Mouse (Mus musculus) 3T3-L1 (cell line): Measurements from ENCODE around the gene Spsb3.

Experiments
- DNase-seq: peaks from one replicate; pipeline ENCODE4 v3.0.0-alpha.2; 2015; ENCODE audit warnings: low read depth, low spot score

Gene Spsb3

DNA sequence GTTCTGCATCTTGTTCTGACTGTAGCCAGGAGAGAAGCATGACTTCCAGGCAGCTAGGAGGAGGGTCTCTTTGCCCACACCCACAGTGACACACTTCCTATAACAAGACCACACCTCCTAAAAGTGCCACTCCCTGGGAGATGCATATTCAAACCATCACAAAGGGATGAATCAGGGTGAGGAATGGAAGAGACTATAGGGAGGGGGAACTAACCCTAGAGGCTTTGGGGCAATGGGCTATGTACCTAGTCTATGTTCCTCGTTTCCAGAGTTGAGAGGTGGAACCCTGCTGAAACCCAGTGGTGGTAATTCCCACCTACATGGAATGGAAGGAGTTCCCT lies 12.1 kb upstream of the Spsb3 start:
- no peak for DNase-seq

DNA sequence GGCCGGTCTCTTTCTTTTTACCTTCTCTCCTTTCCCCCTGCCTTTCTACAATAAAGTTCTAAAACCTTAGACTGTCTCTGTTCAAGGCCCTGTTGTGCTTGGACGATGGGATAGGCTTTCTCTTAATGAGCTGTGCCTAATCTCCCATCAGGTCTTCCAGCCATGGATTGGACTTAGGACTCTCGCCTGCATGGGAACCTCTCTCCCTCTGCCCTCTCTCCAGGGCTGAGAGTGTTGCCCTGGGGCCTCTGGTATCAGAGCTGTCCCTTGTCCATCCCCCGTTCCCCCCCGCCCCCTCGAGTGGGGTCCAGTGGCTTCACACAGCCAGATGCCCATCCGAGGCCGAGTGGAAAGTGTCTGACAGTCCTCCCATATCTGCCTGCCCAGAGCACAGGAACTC lies 11.5 kb upstream of the Spsb3 start:
- no peak for DNase-seq

DNA sequence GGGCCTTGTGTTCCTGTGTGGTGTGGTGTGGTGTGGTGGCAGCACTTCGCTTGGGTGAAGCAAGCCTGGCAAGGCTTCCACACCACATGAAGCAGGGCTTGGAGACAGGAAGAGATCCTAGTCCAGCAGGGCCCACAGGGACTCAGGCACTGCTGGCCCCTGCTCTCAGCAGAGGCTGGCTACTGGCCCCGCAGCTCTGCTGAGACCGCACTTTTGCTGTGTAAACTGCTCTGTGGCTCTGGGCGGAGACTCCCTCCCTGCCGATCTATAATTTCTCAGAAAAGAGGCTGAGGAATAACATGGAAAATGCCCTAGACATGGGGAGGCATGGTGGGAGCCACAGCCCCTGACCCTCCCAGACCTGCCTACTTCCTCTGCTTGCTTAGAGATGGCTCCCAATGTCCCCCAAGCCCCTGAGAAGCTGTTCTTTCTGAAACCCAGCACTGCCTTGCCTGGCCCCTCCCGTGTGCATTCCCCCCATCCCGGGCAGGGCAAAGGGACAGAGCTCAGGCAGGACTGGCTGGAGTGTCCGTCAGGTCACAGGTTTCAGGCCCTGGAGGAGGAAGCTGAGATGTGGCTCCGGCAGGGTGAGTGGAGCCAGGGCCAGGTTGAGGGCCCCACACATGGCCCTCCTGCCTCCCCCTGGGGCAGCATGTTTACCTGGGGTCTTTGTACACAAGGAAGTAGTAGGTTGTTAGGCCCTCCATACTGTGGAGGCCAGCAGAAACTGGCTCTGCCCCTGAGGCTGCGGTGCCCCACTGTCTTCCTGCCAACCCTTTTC lies 8.9 kb upstream of the Spsb3 start:
- no peak for DNase-seq

DNA sequence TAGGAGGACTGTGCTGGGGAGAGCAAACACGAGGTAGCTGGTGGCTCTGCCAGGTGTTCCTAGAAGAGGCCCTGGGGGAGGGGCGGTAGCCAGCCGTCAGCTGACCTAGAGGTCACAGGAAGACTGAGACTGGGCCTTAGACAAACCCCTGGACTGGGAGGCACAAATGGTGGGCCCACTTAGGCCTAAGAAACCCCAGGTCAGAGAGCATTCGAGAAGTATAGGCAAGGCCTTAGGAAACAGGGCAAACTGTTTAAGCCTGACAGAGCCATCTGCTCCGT lies 8.4 kb upstream of the Spsb3 start:
- DNase-seq: no peak

DNA sequence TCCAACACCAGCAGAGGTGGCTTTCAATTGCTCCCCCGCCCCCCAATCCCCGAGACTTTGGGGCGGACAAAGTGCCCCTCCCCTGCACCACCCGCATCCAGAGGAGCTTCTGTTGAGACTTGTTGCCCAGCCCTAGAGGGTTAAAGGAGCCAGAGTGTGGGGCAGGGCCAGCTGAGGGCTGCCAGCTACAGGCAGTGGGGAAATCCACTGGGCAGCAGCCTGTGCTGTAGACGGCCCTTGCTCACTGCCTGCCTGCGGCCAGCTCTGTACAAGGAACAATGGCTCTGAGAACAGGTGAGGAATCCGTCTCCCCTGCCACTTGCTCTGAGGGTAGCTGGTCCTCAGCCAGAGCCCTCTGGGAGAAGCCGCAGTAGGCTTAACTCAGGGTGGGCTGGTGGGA lies 7.9 kb upstream of the Spsb3 start:
- no peak for DNase-seq

DNA sequence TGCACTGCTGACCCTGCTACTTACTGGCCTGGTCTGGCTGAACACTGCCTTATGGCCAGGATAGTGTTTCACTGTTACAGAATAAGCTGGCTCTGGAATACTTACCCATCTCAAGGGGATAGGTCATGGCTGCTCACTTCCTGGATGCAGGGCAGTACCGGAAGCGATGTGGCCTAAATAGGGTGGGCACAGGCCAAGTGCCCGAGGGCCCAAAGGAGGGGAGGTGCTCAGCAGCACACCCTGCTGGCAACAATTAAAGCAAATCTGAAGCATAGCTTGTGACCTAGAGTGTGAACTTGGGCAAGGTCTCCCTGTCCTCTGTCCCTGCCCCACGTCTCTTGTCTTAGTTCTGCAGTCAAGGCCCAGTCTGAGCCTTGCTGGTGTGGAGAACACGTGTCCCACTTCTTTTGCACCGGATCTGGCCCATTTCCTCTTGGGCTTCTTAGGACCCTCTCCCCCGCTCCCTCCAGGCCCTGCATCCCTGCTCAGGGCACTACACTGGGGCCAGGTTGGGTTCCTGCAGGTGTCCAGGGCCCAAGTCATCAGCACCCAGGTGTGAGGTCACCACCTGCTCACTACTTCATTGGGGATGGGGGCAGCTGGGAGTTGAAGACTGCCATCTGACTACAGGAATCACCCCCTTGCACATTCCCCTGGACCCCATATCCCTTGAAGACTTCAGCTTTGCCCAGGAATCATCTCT lies 4.6 kb upstream of the Spsb3 start:
- DNase-seq: peak; percentile 77

DNA sequence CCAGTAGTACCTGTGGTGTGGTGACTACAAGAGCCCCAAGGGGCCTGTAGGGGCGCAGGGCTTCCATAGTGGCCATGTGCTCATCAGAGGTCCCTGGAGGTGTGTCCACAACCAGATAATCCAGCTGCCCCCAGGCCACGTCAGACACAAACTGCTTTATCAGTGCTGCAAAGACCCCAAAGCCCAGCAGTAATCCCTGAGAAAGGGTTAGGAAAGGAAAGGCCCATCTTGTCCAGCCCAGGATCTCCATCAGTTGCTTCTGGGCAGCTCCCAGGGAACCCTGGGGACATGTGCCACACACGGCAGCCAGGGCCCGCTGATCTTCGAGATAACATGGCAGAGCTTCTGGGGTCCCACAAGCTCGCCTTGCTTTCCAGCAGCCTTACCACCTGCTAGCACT lies 2.1 kb upstream of the Spsb3 start:
- DNase-seq: no peak

DNA sequence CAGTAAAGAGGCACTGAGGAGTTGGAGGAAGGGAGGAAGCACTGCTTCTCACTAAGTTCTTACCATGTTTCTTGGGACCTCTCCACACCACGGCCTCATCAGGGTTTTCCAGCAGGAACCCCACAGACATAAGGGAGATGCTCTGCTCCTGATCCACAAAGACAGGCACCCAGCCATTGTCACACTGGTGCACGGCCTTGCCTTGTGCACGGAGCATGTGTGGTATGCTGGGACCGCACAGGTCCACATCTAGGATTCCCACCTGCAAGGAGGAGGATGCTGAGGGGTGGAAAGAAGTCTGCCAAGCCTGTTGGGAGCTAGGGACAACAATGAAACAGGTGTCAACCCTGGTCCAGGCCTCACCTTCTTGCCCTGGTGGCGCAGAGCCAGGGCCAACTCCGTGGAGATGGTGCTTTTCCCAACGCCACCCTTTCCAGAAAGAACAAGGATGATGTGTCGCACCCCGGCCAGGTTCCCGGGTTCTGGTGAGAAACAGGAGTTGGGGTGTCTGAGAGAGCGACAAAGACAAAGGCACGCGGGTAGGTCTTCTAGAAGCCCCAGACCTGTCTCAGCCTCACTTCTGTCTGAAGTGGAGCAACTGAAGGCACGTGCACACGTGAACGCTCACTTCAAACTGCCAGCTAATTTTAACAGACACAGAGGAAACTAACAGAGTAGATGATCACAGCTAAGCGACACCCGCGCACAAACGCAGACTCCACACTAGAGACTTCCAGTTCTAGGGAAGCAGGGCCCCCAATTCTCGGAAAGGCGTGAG lies 898 bp upstream of the Spsb3 start:
- no peak for DNase-seq

DNA sequence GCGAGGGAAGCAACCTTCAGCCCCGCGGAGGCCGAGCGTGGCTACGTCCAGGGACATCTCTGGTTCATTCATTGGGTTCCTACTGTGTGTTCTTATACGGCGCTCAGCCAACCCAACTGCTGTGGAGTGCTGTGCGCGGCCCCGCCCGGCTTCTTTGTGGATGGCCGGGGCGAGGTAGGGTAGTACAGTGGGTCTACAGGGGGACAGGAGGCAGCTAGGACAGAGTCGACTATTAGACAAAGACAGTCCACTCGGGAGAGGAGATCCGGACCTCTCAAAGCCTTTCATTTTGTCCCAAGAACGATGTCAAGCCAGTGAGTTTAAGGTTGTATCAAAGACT lies 459 bp downstream of the Spsb3 start:
- no peak for DNase-seq

DNA sequence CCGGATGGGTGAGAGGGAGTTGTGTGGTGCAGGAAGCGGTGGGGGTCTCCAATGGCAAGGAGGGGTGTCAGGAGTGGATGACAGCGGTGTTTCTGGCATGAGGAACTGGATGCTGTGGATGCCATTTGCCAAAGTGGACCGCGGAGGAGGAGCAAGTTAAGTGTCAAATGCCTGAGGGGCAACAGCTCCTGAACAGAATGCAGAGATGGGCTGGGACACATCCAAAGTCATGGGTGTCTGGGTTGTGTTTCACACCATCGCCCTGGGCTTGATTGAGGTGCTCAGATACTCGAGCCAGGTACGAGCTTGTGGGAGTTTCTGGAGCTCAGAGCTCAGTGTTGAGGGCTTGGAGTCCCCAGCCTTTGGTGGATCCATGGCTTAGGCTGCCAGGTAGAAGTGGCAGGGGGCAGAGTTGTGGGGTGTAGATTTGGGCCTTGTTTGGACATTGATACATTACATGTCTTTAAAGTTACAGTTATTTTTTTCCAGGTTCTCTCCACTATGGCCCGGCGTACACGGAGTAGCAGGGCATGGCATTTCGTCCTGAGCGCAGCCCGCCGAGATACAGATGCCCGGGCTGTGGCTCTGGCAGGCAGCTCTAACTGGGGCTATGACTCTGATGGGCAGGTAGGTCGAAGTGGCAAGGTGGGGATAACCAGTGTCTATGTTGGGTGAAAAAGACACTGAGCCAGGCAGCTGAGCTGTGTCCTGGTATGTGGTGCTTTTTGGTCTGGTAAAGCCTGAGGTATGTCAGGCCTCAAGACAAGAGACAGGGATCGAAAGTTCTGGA lies 1.0 kb downstream of the Spsb3 start:
- peak; percentile 65 for DNase-seq

DNA sequence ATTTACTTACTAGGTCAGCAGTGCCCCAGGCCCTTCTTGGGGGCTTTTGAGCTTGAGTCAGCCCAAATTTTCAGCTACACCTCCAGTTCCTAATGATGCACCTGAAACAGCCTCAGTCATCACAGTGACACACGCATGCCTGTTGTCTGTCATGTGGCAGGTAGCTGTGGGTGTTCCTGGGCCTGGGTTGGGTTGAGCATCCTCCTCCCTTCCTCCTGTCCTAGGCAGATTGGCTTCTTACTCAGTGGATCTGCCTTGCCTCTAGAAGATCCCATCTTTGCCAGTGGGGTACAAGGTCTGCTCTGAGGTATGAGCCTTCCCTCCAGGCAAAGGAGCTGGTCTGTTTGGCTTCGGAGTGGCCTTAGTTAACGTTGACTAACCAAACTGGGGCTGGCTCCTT lies 2.4 kb downstream of the Spsb3 start:
- DNase-seq: no peak

DNA sequence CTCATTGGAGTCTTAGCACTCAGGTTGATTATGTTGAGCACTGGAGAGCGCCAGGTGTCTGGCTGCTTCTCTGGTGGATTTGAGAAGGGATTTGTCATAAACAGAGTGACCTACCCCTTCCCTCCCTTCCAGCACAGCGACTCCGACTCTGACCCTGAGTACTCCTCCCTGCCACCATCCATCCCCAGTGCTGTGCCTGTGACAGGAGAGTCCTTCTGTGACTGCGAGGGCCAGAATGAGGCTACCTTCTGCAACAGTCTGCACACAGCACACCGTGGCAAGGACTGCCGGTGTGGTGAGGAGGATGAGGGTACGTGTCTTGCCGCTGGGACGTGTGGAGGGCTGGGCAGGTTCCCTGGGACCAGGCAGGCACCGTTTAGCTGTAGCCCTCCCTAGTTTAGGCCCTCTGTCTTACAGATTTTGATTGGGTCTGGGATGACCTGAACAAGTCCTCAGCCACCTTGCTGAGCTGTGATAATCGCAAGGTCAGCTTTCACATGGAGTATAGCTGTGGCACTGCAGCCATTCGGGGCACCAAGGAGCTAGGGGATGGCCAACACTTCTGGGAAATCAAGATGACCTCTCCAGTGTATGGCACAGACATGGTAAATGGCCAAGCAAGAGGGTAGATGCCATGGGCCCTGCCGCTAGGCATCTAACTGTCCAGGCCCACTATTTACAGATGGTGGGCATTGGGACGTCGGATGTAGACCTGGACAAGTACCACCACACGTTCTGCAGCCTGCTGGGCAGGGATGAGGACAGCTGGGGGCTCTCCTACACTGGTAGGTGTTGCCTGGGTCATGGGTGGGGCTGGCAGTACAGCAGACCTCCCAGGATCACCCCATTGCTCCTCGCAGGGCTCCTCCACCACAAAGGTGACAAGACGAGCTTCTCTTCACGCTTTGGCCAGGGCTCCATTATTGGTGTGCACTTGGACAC lies 4.0 kb downstream of the Spsb3 start:
- no peak for DNase-seq

DNA sequence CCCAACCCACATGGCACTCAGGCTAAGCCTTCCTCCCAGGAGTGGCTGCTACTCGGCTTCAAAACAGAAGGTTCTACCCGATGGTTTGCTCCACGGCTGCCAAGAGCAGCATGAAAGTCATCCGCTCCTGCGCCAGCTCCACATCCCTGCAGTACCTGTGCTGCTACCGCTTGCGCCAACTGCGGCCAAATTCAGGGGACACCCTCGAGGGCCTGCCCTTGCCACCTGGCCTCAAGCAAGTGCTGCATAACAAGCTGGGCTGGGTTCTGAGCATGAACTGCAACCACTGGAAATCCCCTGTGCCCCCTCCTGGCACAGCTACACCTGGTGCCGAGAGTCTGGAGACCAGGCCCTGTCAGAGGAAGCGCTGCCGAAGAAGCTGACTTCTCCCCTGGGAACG lies 4.9 kb downstream of the Spsb3 start:
- no peak for DNase-seq

DNA sequence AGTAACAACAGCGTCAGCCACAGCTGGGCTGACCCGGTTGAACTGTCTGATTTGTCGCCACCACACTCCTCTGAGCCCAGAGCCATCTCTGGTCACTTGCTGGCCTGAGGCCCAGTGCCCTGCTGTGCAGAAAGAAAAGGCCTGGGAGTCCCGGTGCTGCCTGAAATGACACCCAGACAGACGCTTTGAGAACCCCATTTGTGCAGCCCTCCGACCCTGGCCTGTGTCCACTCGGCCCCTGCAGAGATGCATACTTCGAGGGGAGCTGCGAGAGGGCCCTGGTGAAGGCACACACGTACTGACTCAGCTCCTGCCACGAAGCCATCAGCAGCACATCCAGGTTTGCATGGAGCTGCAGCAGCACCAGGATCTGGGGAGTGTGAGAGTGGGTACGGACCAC lies 6.3 kb downstream of the Spsb3 start:
- no peak for DNase-seq

DNA sequence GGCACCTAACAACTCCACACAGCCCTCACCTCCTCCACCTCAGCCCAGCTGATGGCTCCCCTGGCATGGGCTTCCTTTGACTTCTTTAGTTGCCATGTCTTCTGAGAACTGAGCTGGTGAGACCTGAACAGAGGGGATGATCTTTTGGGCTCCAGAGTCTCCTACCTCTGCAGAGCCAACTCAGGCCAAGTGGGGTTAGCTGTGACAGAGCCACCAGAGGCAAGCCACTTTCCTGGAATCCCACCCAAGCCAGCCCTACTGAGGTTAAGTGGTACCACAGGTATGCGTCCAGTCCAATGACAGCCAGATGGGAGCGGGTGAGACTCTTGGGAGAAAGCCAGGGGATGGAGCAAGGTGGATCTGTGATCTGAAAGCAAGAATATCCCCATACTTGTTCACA lies 6.8 kb downstream of the Spsb3 start:
- DNase-seq: no peak

DNA sequence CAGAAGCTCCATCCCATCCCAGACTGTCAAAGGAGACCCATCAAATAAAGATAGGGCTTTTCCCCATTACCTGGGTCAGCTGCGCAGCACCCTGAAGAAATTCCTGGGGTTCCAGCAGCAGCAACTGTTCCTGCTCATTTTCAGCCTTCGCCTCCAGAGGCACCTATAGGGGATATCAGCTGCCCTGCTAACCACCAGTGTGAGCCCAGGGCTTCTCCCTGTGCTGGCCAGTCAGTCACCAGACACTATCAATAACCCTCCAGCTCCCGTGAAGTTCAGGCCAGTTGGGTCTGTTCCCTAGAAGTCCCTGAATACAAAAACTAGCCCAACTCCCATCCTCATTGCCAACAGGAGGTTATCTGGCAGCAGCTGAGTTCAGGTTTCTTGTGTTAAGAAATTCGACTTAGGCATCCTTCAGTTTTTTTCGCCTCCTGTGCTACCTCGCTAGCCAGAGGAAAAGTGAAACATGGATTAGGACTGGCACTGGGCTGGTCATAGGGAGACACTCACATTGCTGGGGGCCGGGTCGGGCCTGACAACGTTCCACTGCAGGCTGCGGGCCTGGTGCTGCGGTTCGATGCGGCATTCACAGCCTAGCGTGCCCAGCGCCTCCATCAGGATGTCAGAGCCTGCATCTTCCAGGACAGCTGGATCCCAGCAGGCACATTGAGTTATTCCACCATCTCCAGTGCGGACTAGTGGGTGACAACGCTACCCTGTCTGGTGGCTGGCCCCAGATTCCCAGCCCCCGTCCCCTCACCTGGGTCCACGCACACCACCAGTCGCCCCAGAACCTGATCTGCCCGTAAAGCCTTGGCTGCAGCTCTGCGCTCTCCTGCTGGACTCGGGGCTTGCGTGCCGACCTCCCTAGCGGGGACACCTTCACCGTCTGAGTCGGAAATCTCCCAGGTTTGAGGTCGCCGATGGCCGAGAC lies 7.9 kb downstream of the Spsb3 start:
- peak; percentile 52 for DNase-seq

DNA sequence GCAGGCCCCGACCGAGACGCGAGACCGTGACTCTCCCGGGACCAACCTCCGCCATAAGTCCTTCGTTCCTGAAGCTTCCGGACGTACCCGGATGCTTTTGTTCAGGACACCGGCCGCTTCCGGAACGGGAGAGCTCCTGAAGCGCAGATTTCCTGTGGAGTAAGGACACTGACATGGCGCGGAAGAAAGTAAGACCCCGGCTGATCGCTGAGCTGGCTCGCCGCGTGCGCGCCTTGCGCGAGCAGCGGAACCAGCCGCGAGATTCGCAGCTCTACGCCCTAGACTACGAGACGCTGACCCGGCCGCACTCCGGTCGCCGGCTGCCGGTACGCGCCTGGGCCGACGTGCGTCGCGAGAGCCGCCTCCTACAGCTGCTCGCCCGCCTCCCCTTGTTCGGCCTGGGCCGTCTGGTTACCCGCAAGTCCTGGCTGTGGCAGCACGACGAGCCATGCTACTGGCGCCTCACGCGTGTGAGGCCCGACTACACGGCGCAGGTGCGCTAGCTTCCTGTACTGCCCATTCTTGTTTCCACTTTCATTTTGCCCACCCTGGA lies 8.6 kb downstream of the Spsb3 start, which contains the start of the genes Eme2 and Mrps34:
TSS of gene Eme2 (minus strand) at position 93 of the 553 bp plus-strand sequence.
TSS of gene Mrps34 (plus strand) at position 122 of the 553 bp plus-strand sequence.
- DNase-seq: peak; percentile 92

DNA sequence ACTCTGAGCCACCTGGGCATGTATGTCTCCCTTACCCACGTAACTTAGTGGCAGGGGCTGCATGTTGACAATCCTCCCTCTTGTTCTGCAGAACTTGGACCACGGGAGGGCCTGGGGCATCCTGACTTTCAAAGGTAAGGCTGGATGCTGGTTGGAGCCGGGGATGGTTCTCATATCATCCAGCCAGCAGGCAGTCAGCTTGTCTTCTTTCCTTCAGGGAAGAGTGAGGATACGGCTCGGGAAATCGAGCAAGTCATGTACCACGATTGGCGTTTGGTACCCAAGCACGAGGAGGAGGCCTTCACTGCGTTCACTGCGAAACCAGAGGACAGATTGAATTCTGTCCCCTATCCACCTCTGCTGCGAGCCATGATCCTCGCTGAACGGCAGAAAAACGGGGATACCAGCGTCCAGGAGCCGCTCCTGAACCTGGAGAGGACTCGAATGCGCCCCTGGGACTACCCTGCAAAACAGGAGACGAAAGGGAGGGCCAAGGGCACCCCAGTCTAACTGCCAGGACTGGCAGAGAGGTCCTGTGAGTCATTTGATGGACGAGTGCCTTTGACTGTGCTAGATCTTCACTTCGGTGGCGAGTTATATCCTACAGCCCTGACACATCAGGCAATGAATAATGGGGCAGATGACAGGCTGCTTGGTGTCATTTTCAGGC lies 9.3 kb downstream of the Spsb3 start:
- DNase-seq: no peak
